Mouse (Mus musculus) midbrain, embryonic 12.5 days (tissue): Measurements from ENCODE around the gene Klhdc10. TPM values are rescaled to one million over a fixed set of nuclear protein-coding genes. Genes with fewer than 3 reads are reported as not detected.

Experiments used
- ATAC-seq: fragments of 200-750 bp; cut with Nextera tagmentation; 2 replicates; pipeline ENCODE4 v1.8.0; 2017; ENCODE audit warnings: low read depth, moderate TSS enrichment, moderate library complexity; ENCODE audit not compliant: low FRiP score
- H3K27ac ChIP-seq: fragments of 300-500 bp; sonication (generic); replicated peaks from 2 replicates; pipeline ENCODE4 v1.5.1; 2016; ENCODE audit warnings: mild to moderate bottlenecking
- H3K27me3 ChIP-seq: fragments of 300-500 bp; sonication (generic); 2 replicates; pipeline ENCODE4 v1.6.1; 2016; ENCODE audit warnings: mild to moderate bottlenecking
- H3K36me3 ChIP-seq: fragments of 300-500 bp; sonication (generic); 2 replicates; pipeline ENCODE4 v1.6.1; 2016
- H3K4me1 ChIP-seq: fragments of 300-500 bp; sonication (generic); 2 replicates; pipeline ENCODE4 v1.6.1; 2016
- H3K4me2 ChIP-seq: fragments of 300-500 bp; sonication (generic); replicated peaks from 2 replicates; pipeline ENCODE4 v1.6.1; 2016; ENCODE audit warnings: mild to moderate bottlenecking, moderate library complexity
- H3K4me3 ChIP-seq: fragments of 300-500 bp; sonication (generic); 2 replicates; pipeline ENCODE4 v1.5.1; 2016; ENCODE audit warnings: mild to moderate bottlenecking
- H3K9ac ChIP-seq: fragments of 300-500 bp; sonication (generic); replicated peaks from 2 replicates; pipeline ENCODE4 v1.6.1; 2016; ENCODE audit warnings: mild to moderate bottlenecking, moderate library complexity
- H3K9me3 ChIP-seq: fragments of 300-500 bp; sonication (generic); 2 replicates; pipeline ENCODE4 v1.6.1; 2016; ENCODE audit warnings: mild to moderate bottlenecking
- WGBS: fragments of 180-500 bp; shearing (Covaris S2); methylation state at CpG from one replicate; pipeline ENCODE4 v1.1.7; 2016; 5-methylcytosine and 5-hydroxymethylcytosine counted together
- polyA plus RNA-seq: library from polyadenylated mRNA; unstranded; fragments of >200 nt; fragmentation: Nextera tagmentation; extraction: Ambion mirVana; gene quantifications from 2 replicates; pipeline ENCODE4 v1.2.1, GENCODE M21; 2016

Gene Klhdc10
- polyA plus RNA-seq: 40.2 and 48.6 TPM in 2 replicates

DNA sequence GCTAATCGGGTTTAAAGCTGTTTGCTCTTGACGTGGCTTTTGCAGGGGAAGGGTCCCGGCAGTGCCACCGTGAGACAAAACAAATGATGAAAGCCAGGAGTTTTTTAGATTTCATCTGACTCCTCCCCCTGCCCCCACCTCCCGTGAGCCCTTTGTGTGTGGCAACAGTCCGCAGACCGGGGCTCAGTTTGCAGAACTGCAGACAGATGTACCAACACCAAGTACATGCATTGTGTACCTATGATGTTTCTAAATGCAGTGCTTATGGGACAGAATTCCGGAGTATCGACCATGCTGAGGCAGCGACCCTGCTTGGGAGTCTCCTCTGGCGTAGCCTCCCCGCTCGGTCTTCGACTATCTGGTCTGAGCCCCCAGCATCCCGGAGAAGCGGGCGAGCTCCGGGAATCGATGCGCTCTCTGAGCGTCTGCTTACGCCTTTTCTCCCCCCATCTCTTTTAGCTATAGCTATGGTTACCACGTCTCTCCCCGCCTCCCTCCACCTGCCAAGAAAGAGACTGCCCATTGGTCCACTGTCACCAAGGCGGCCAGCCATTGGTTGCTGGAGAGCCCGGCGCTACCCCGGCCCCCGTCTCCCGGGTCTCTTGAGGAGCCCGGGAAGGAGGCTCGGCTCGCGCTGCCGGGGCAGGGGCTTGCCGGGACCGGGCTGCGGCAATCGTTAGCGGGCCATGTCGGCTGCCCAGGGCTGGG, at the start of gene Klhdc10:
Gene Klhdc10 (plus strand): TSS at position 561 of the 708 bp plus-strand sequence.
- peak within 1 kb of the TSS; percentile 97 for H3K27ac ChIP-seq
- H3K4me3 ChIP-seq: peak within 1 kb of the TSS; percentile 97
- peak within 1 kb of the TSS; percentile 63 for H3K4me2 ChIP-seq
- peak; percentile 100 for ATAC-seq
- H3K27me3 ChIP-seq: no peaks in the 10 kb centered on the region
- H3K36me3 ChIP-seq: no peaks in the 10 kb centered on the region
- peaks cover 2% of the 10 kb centered on the region for H3K4me1 ChIP-seq
- under 1% methylated on average over 41 of the region's 41 CpGs for WGBS
- H3K9me3 ChIP-seq: no peaks in the 10 kb centered on the region
- peak within 1 kb of the TSS; percentile 93 for H3K9ac ChIP-seq

DNA sequence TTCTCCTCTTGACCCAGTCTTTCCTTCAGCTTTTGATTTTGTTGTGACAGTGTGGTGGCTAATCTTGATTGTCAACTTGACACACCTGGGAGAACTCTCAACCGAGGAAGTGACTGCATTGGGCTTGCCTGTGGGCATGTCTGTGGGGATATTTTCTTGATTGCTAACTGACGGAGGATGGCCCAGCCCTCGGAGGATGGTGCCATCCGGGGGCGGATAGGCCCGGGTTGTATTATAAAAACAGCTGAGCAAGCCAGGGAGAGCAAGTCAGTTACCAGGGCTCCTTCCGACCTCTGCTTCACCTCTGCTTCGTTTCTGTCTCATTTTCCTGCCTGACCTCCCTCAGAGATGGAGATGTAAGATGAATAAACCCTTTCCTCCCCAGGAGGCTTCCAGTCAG, 48.9 kb upstream of the Klhdc10 start:
- Histone ChIP-seq H3K27me3 (no peaks in the 10 kb centered on the region), H3K4me3 (no peak overlapping the region), H3K27ac (no peak overlapping the region), H3K9me3 (no peaks in the 10 kb centered on the region), H3K36me3 (no peaks in the 10 kb centered on the region), H3K4me1 (no peaks in the 10 kb centered on the region), H3K4me2 (no peak overlapping the region), H3K9ac (no peak overlapping the region)
- WGBS: 58% methylated on average over 8 of the region's 8 CpGs
- no peak for ATAC-seq

DNA sequence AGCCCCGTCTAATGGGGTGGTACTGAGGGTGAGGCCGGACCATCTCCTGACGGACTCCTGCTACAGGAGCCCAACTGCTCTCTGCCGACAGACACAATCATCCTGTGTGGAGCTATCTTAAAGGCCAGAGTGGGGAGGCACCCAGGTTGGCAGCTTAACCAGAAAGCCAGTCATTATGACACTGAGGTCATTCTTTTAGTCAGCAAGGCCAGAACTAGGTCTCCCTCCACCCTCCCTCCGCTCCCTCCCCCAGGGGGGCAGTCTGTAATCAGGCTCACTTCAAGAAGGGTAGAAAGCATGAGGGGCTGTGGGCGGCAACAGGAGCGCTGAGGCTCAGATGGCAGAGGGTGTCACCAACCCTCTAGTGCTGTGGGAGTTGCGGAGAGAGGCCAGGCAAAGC, 48.0 kb upstream of the Klhdc10 start:
- no peaks in the 10 kb centered on the region for H3K36me3 ChIP-seq
- 79% methylated on average over 8 of the region's 8 CpGs for WGBS
- ATAC-seq: no peak
- H3K4me1 ChIP-seq: no peaks in the 10 kb centered on the region
- H3K27me3 ChIP-seq: no peaks in the 10 kb centered on the region
- H3K9ac ChIP-seq: no peak overlapping the region
- no peaks in the 10 kb centered on the region for H3K9me3 ChIP-seq
- H3K4me3 ChIP-seq: no peak overlapping the region
- H3K27ac ChIP-seq: no peak overlapping the region
- no peak overlapping the region for H3K4me2 ChIP-seq

DNA sequence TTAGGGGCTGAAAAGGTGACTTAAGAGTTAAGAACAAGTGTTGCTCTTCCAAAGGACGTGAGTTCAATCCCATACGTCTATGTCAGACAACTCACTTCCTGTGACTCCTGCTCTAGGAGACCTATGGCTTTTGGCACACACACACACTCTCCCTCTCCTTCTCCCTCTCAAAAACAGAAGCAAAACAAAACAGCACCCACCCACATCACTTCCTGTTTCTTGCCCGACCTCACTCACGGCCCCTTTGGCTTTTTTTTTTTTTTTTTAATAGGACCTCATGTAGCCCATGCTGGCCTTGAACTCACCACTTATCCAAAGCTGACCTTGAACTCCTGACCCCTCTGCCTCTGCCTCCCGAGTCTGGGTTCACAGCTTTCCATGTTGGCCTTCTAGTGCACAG, 46.9 kb upstream of the Klhdc10 start:
- Histone ChIP-seq H3K36me3 (no peaks in the 10 kb centered on the region), H3K4me2 (no peak overlapping the region), H3K4me1 (no peaks in the 10 kb centered on the region), H3K27ac (no peak overlapping the region), H3K27me3 (no peaks in the 10 kb centered on the region), H3K4me3 (no peak overlapping the region), H3K9me3 (no peaks in the 10 kb centered on the region), H3K9ac (no peak overlapping the region)
- ATAC-seq: no peak
- 72% methylated on average over 5 of the region's 5 CpGs for WGBS

DNA sequence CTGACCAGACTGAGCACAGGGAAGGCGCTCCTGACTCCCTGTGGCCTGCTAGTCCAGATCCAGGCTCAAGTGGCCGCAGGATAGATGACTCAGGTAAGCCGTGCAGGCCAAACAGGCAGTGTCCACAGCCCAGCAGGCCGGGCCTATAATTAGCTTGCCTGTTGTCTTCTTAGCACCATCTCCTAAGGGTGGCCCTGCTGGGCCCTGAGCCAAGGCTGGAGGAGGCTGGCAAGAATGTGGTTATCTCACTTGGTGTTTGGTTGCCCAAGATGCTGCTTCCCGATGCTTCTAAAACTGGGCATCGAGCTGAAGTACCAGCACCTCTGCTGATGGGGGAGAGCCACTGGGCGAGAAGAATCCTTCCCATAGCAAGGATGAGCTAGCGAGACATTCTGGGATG, 46.0 kb upstream of the Klhdc10 start:
- Histone ChIP-seq H3K27me3 (no peaks in the 10 kb centered on the region), H3K4me1 (no peaks in the 10 kb centered on the region), H3K9ac (no peak overlapping the region), H3K4me3 (no peak overlapping the region), H3K36me3 (no peaks in the 10 kb centered on the region), H3K4me2 (no peak overlapping the region), H3K9me3 (no peaks in the 10 kb centered on the region), H3K27ac (no peak overlapping the region)
- WGBS: 91% methylated on average over 8 of the region's 8 CpGs
- ATAC-seq: no peak

DNA sequence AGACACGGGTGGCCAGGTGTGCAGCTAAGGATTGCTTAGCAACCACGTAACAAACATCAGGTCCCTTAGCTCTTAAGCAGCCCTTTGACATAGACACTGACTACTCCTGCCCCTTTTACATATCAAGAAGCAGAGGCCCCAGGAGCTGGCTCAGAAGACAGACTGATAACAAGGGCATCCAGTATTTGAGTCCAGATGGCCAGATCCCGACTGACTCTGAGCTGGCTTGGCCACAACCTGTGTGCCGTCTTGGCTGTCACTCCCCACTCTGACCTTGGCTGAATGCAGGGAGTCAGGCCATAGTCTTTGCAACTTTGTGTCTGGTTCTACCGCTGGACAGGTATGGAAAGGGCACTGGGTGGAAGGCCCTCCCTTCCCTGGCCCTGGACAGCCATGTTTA, 45.5 kb upstream of the Klhdc10 start:
- Histone ChIP-seq H3K27ac (no peak overlapping the region), H3K36me3 (no peaks in the 10 kb centered on the region), H3K9me3 (no peaks in the 10 kb centered on the region), H3K4me3 (no peak overlapping the region), H3K4me1 (no peaks in the 10 kb centered on the region), H3K9ac (no peak overlapping the region), H3K4me2 (no peak overlapping the region), H3K27me3 (no peaks in the 10 kb centered on the region)
- WGBS: 78% methylated on average over 5 of the region's 5 CpGs
- no peak for ATAC-seq

DNA sequence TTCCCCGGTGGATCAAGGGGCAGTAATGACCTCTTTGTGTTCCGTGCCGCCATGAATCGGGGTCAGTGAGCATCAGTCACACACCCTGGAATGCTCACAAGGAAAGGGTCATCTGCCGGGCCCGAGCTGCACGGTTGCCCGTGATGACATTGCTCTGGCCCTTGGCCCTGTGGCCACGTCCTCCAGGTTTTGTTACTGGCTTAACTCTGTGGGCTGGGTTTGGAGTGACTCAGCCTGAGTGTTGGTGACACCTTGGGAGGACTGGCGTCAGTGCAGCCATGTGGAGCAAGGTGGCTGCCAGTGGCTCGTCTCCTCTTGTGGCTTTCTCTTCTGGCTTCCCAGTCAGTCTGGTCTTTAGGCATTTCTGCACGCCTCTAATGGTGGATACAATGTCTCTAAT, 45.0 kb upstream of the Klhdc10 start:
- Histone ChIP-seq H3K4me3 (no peak overlapping the region), H3K27ac (no peak overlapping the region), H3K27me3 (no peaks in the 10 kb centered on the region), H3K36me3 (no peaks in the 10 kb centered on the region), H3K9me3 (no peaks in the 10 kb centered on the region), H3K4me1 (no peaks in the 10 kb centered on the region), H3K9ac (no peak overlapping the region), H3K4me2 (no peak overlapping the region)
- WGBS: 89% methylated on average over 12 of the region's 12 CpGs
- no peak for ATAC-seq

DNA sequence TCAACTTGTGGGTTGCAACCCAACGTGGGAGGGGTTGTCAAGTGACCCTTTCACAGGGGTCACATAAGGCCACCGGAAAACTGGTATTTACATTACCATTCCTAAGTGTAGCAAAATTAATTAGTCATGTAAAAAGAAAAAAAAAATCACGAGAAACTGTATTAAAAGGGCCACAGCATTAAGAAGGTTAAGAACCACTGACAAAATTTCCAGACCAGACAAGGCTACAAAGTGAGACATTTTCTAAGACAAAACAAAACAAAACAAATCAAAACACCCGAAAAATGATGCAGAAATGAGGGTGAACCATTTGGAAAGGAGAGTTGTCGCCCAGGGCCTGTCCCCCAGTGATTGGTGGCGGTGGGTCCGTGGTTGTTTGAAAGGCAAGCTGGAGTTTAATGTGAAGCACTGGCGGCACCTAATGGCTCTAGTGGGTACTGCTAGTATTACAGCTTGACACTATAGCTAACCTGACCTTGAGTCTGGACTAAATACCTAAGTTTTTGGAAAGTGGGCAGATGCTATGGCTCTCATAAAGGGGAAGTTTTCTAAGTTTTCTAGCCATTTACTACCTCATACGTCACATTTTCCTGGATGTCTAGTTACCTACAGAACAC, 44.0 kb upstream of the Klhdc10 start:
- Histone ChIP-seq H3K4me3 (no peak overlapping the region), H3K36me3 (0 out of 2 replicates have a peak, but pooled peaks cover 4% of the 10 kb centered on the region), H3K9ac (no peak overlapping the region), H3K27me3 (no peaks in the 10 kb centered on the region), H3K27ac (no peak overlapping the region), H3K4me2 (no peak overlapping the region), H3K9me3 (no peaks in the 10 kb centered on the region), H3K4me1 (no peaks in the 10 kb centered on the region)
- ATAC-seq: no peak
- WGBS: 24% methylated on average over 9 of the region's 9 CpGs

DNA sequence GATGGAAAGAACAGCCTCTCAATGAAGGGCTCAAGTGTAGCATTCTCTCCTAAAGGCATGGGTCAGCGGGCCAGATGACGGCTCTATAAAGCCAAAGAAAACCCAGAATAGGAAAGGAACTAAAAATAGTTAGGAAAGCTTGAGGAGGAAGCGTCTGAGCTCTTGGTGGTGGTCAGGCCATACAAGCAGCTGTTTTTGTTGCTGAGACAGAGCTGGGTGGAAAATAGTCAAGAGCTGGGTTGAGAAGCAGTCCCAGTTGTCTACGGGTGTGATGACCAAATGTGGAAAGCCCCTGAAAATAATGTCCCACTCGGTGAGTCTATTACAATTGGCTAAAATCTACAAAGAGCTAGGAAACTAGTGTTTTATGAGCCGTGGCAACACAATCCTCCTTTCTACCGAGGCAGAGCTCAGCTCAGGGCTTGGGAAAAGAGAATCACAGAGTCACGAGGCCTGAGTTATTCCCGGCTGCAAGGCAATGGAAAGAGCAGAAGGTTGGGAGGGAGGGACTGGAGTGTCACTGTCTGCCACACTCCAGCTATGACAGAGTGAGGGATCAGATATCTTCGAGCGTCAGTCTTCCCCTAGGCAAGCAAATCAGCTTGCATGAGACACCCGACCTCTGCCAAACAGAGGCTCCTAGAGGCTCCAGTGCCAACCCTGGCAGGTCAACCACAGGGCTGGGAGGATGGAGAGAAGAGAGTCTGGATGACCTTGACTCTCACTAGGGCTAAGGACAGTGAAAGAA, 41.7 kb upstream of the Klhdc10 start:
- H3K9me3 ChIP-seq: no peaks in the 10 kb centered on the region
- H3K4me2 ChIP-seq: no peak overlapping the region
- no peaks in the 10 kb centered on the region for H3K27me3 ChIP-seq
- no peak overlapping the region for H3K4me3 ChIP-seq
- no peak overlapping the region for H3K9ac ChIP-seq
- 76% methylated on average over 12 of the region's 12 CpGs for WGBS
- H3K4me1 ChIP-seq: no peaks in the 10 kb centered on the region
- no peak for ATAC-seq
- H3K36me3 ChIP-seq: peaks cover 17% of the 10 kb centered on the region
- H3K27ac ChIP-seq: no peak overlapping the region

DNA sequence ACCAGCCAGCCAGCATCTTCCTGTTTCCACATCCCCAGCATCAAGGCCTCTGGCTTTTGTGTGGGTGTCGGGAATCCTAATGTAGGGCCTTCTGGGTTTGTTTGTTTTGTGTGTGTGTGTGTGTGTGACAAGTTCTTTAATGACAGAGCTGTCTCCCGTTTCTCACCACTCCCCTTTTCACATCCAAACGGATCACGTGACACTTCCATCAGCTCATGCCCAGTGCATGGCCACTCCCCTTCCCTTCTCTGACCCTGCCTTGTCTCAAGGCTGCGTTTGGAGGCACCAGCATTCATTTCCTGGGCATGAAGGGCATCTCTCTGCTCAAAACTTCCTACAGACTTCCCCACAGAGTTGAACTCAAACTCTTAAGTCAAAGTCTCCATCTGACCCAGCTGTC, 37.9 kb upstream of the Klhdc10 start:
- no peaks in the 10 kb centered on the region for H3K9me3 ChIP-seq
- 54% methylated on average over 5 of the region's 5 CpGs for WGBS
- H3K4me1 ChIP-seq: no peaks in the 10 kb centered on the region
- no peak for ATAC-seq
- no peak overlapping the region for H3K4me2 ChIP-seq
- H3K36me3 ChIP-seq: peaks cover 55% of the 10 kb centered on the region
- H3K9ac ChIP-seq: no peak overlapping the region
- H3K27ac ChIP-seq: no peak overlapping the region
- H3K4me3 ChIP-seq: no peak overlapping the region
- no peaks in the 10 kb centered on the region for H3K27me3 ChIP-seq

DNA sequence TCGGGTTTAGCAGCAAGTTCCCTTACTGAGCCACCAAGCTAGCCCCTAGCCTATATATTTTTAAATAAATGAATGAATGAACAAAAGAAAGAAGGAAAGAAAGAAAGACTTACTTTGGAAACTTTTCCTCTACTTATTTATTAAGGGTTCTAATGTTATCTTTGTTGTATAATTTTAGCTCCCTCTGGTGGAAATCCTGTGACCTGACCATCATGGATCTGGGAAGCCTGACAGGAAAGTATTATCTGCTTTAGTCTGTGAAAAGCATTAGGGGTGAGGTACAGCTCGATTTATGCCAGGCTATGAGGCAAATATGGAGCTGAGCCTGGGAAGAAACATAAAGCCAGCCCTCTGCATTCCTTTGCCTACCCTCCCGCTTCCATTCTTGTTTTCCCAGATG, 32.4 kb upstream of the Klhdc10 start:
- peaks cover 96% of the 10 kb centered on the region for H3K36me3 ChIP-seq
- H3K9ac ChIP-seq: no peak overlapping the region
- H3K4me3 ChIP-seq: no peak overlapping the region
- H3K27me3 ChIP-seq: no peaks in the 10 kb centered on the region
- WGBS: 88% methylated on average over 3 of the region's 3 CpGs
- ATAC-seq: no peak
- H3K4me1 ChIP-seq: no peaks in the 10 kb centered on the region
- no peaks in the 10 kb centered on the region for H3K9me3 ChIP-seq
- no peak overlapping the region for H3K27ac ChIP-seq
- no peak overlapping the region for H3K4me2 ChIP-seq

DNA sequence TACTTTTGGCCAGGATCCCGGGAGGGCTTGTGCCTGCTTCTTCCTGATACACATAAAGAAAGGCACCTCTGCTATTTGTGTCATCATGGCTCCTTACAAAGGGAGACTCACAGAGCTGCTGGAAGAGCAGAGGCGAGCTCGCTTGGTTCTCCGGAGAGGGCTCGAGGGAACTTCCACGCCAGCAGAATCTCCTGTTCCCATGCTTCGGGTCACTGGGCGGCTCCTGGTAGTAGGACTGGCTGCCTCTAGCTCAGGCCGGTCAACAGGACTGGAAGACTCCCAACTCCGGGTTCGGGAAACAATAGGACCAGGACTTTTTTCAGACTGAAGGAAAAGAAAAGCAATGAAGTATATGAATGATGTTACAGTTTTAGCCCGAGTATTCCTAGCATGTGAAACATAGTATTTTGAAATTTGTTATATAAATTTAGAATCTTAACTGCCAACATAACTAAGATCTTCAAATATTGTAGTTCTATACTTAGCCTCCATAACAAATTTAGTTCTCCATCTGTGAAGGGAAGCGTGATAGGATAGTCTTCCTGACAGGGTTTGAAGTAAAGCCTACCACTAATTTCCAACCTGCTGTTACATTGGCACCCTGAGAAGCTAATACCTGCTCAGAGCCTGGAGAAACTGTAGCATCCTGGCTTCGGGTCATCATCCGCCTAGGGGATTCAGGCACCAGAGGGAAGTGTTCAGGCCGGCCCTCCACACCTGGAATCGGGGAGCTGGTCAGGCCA, 28.9 kb upstream of the Klhdc10 start:
- Histone ChIP-seq H3K27me3 (no peaks in the 10 kb centered on the region), H3K4me2 (no peak overlapping the region), H3K9me3 (no peaks in the 10 kb centered on the region), H3K27ac (no peak overlapping the region), H3K4me3 (no peak overlapping the region), H3K9ac (no peak overlapping the region), H3K4me1 (0 out of 2 replicates have a peak, but pooled peaks cover 2% of the 10 kb centered on the region), H3K36me3 (peaks cover 95% of the 10 kb centered on the region)
- no peak for ATAC-seq
- WGBS: 95% methylated on average over 17 of the region's 17 CpGs
